Mouse (Mus musculus) heart, postnatal 4 days (tissue): Measurements from ENCODE around the gene Tbc1d10a. TPM values are rescaled to one million over a fixed set of nuclear protein-coding genes. Genes with fewer than 3 reads are reported as not detected.

Source experiments
- DNase-seq: peaks from one replicate; pipeline ENCODE4 v3.0.0; 2021
- microRNA-seq, 2 experiments: library from miRNA; unstranded; fragments of <30 nt; microRNA quantifications; one replicate each; pipeline ENCODE4 v1.2.0; 2021 to 2022
- total RNA-seq, 2 experiments: library from RNA; stranded (reverse); gene quantifications; 2 replicates each; pipeline ENCODE4 v1.2.3; 2021

Gene Tbc1d10a
- total RNA-seq, 2 experiments from 2014 or later = 10.9 to 11.8 TPM

GRCm38 (mm10) chr11:4240151-4240550, 53.6 kb downstream of the Tbc1d10a start:
- no peak for DNase-seq

- DNase-seq = no peak
These were observed 54.6 kb downstream of the Tbc1d10a start for GRCm38 (mm10) chr11:4241180-4241579.

GRCm38 (mm10) chr11:4246126-4246525, 59.5 kb downstream of the Tbc1d10a start:
- DNase-seq = no peak

- DNase-seq = no peak
These were observed 60.0 kb downstream of the Tbc1d10a start for GRCm38 (mm10) chr11:4246623-4247022.

- no peak for DNase-seq
These were observed 60.8 kb downstream of the Tbc1d10a start for GRCm38 (mm10) chr11:4247201-4247959.

GRCm38 (mm10) chr11:4249151-4249550, 62.6 kb downstream of the Tbc1d10a start:
- DNase-seq = no peak

- DNase-seq = no peak
These were observed 63.7 kb downstream of the Tbc1d10a start for GRCm38 (mm10) chr11:4250290-4250689.

GRCm38 (mm10) chr11:4251376-4251775, 64.8 kb downstream of the Tbc1d10a start:
- no peak for DNase-seq

GRCm38 (mm10) chr11:4252886-4253285, 66.3 kb downstream of the Tbc1d10a start:
- DNase-seq = no peak

- no peak for DNase-seq
These were observed 70.4 kb downstream of the Tbc1d10a start, which contains the start of gene Lif for GRCm38 (mm10) chr11:4256846-4257607. Lif (plus strand) TSS chr11:4257557.

- DNase-seq = no peak
These were observed 71.2 kb downstream of the Tbc1d10a start for GRCm38 (mm10) chr11:4257756-4258155.

- DNase-seq = peak; percentile 90
These were observed 72.1 kb downstream of the Tbc1d10a start for GRCm38 (mm10) chr11:4258657-4259082.

GRCm38 (mm10) chr11:4260463-4261187, 74.0 kb downstream of the Tbc1d10a start:
- DNase-seq = peak; percentile 77

- peak; percentile 77 for DNase-seq
These were observed 74.6 kb downstream of the Tbc1d10a start for GRCm38 (mm10) chr11:4261188-4261494.

GRCm38 (mm10) chr11:4261969-4262368, 75.4 kb downstream of the Tbc1d10a start:
- peak; percentile 87 for DNase-seq

GRCm38 (mm10) chr11:4262847-4263246, 76.3 kb downstream of the Tbc1d10a start:
- DNase-seq = no peak

- no peak for DNase-seq
These were observed 76.7 kb downstream of the Tbc1d10a start for GRCm38 (mm10) chr11:4263296-4263695.

GRCm38 (mm10) chr11:4264066-4264465, 77.5 kb downstream of the Tbc1d10a start:
- DNase-seq = peak; percentile 70

Small RNAs within 50 kb of the gene (microRNA-seq; reads per million reads assigned to microRNA genes)
- gene Mir3060 = 0.61 to 2.8 reads per million in 2 experiments

Other genes with a start within 250 kb of the Tbc1d10a start
- 10 to 100 TPM; 41.0 to 42.0 TPM for gene Pes1, start 222.8 kb upstream of the Tbc1d10a start, total RNA-seq
- not detected for gene 4930556J24Rik, start 210.0 kb upstream of the Tbc1d10a start, total RNA-seq
- gene Gal3st1, start 203.2 kb upstream of the Tbc1d10a start, total RNA-seq = under 1 TPM; 0.14 to 0.23 TPM
- gene Sec14l4, start 155.3 kb upstream of the Tbc1d10a start, total RNA-seq = not detected
- gene Sec14l3, start 121.9 kb upstream of the Tbc1d10a start, total RNA-seq = not detected
- gene Mtfp1, start 91.3 kb upstream of the Tbc1d10a start, total RNA-seq = 10 to 100 TPM; 46.3 to 52.0 TPM
- gene Sec14l2, start 63.4 kb upstream of the Tbc1d10a start, total RNA-seq = 1 to 10 TPM in 1 of 2 experiments, under 1 TPM in 1; 0.91 to 1.1 TPM
- 10 to 100 TPM; 17.5 to 18.3 TPM for gene Rnf215, start 51.6 kb upstream of the Tbc1d10a start, total RNA-seq
- gene Ccdc157, start 26.5 kb upstream of the Tbc1d10a start, total RNA-seq = 1 to 10 TPM; 5.8 to 6.5 TPM
- 10 to 100 TPM; 56.6 to 56.9 TPM for gene Sf3a1, start 26.4 kb upstream of the Tbc1d10a start, total RNA-seq
- 1 to 10 TPM; 4.7 to 5.1 TPM for gene Castor1, start 31.4 kb downstream of the Tbc1d10a start, total RNA-seq
- under 1 TPM in 1 of 2 experiments, not detected in 1; 0.14 TPM for gene Osm, start 49.6 kb downstream of the Tbc1d10a start, total RNA-seq
- gene Lif, start 70.8 kb downstream of the Tbc1d10a start, total RNA-seq = 1 to 10 TPM; 1.8 to 2.0 TPM